Mouse (Mus musculus): ENCODE measurements around the gene Zswim7. TPM values are rescaled to one million over a fixed set of nuclear protein-coding genes. Genes with fewer than 3 reads are reported as not detected.
A peak's percentile ranks its signal among the peaks of the same experiment; 100 is the strongest.

Zswim7 gene
- total RNA-seq, 2 experiments from 2014 or later: 11.6 to 13.1 TPM

GRCm38 (mm10) chr11:62251047-62251446 lies 30.1 kb downstream of the Zswim7 start:
- peak; percentile 22 for DNase-seq

GRCm38 (mm10) chr11:62249266-62250037 lies 31.7 kb downstream of the Zswim7 start:
- peak; percentile 35 for DNase-seq

- DNase-seq: peak; percentile 74
These were observed 32.6 kb downstream of the Zswim7 start, which contains the start of gene Adora2b for GRCm38 (mm10) chr11:62248401-62249244. Gene Adora2b, plus strand, starts transcription at chr11:62248984.

GRCm38 (mm10) chr11:62247759-62248400 lies 33.3 kb downstream of the Zswim7 start:
- no peak for DNase-seq

GRCm38 (mm10) chr11:62244471-62244870 lies 36.7 kb downstream of the Zswim7 start:
- DNase-seq: no peak

GRCm38 (mm10) chr11:62243871-62244270 lies 37.3 kb downstream of the Zswim7 start:
- DNase-seq: no peak

- DNase-seq: no peak
These were observed 40.4 kb downstream of the Zswim7 start for GRCm38 (mm10) chr11:62240631-62241261.

GRCm38 (mm10) chr11:62224797-62225196 lies 56.4 kb downstream of the Zswim7 start:
- peak; percentile 45 for DNase-seq

- peak; percentile 21 for DNase-seq
These were observed 57.2 kb downstream of the Zswim7 start for GRCm38 (mm10) chr11:62223962-62224361.

- no peak for DNase-seq
These were observed 57.8 kb downstream of the Zswim7 start for GRCm38 (mm10) chr11:62223416-62223815.

GRCm38 (mm10) chr11:62220756-62221510 lies 60.2 kb downstream of the Zswim7 start:
- DNase-seq: peak; percentile 24

- no peak for DNase-seq
These were observed 63.4 kb downstream of the Zswim7 start for GRCm38 (mm10) chr11:62217751-62218150.

Other genes starting within 250 kb of the Zswim7 start
- under 1 TPM; 0.41 to 0.91 TPM for gene Adora2b, start 32.4 kb downstream of the Zswim7 start, total RNA-seq (2021)
- gene Ttc19, start 98 bp upstream of the Zswim7 start, total RNA-seq (2021): 10 to 100 TPM; 37.5 to 38.2 TPM
- gene Pigl, start 177.1 kb upstream of the Zswim7 start, total RNA-seq (2021): 1 to 10 TPM; 3.9 to 4.5 TPM
- gene Ncor1, start 177.2 kb upstream of the Zswim7 start, total RNA-seq (2021): 100 to 1,000 TPM; 137 to 151 TPM

All from heart, postnatal 4 days (tissue).